In genomic region chr11:88459946-88460736, GRCm38 (mm10) we compare ENCODE assay signal across 10 mouse cellular contexts.
DNase-seq lines count a peak whose midpoint lies in the region; ATAC-seq and TF ChIP-seq lines count a peak whose summit lies in the region.
"Had no signal": no experiment of that assay in that cellular context is flagged by ENCODE, and none has a peak within 500 bp of the region (broad histone marks: within the 10 kb centered on the region; RNA-seq: fewer than 3 reads in every experiment).

No protein-coding gene starts in this region.

- H3K9ac ChIP-seq in liver, adult 2 months (ENCODE audit: low read depth, low read length) = no peak overlapping the region
- H3K9ac ChIP-seq in liver, embryonic 12.5 days = no peak overlapping the region
- no peak overlapping the region for H3K9ac ChIP-seq in limb, embryonic 11.5 days (ENCODE audit: low read length)
- H3K9ac ChIP-seq: limb, embryonic 13.5 days had no signal

- TF ChIP-seq CTCF in liver, adult 2 months (IDR thresholded peaks at IDR 0.05; ENCODE audit: low read depth, low read length) = no peak

- intact Hi-C loops in heart, postnatal 10 days (cut with DNase I) = no loop called here
- intact Hi-C loops in left cerebral cortex, postnatal 10 days (cut with DNase I) = no loop called here

- DNase-seq in liver, adult 2 months (ENCODE audit: extremely low read depth, low read depth, low spot score) = peak; percentile 49
- peak; percentile 45 to 49 for DNase-seq in heart, postnatal 10 days
- peak; percentile 47 for DNase-seq in limb, embryonic 11.5 days (ENCODE audit: low spot score)
- DNase-seq in retina, embryonic 14.5 days (ENCODE audit: low spot score) = peak; percentile 63
- no peak for DNase-seq in frontal cortex, postnatal 10 days (ENCODE audit: low spot score in 2 of 2)
- DNase-seq in right cerebral cortex, postnatal 10 days (ENCODE audit: low spot score in 2 of 2) = no peak
- no peak for DNase-seq in left cerebral cortex, postnatal 10 days (ENCODE audit: extremely low spot score in 1 of 2, low spot score in 2 of 2)

- H3K27ac ChIP-seq in liver, adult 2 months (replicated peaks; ENCODE audit: insufficient read depth, low read depth, low read length) = peak overlapping the region; percentile 34
- no peak overlapping the region for H3K27ac ChIP-seq in liver, embryonic 12.5 days
- H3K27ac ChIP-seq in limb, embryonic 11.5 days (replicated peaks; ENCODE audit: low read depth, low read length) = no peak overlapping the region; the same call in 1 of the 2 replicates
- H3K27ac ChIP-seq: limb, embryonic 13.5 days had no signal

- no peaks in the 10 kb centered on the region for H3K27me3 ChIP-seq in liver, adult 2 months (ENCODE audit: control insufficient read depth, insufficient read depth, low read length)
- no peaks in the 10 kb centered on the region for H3K27me3 ChIP-seq in liver, embryonic 12.5 days (replicated peaks)
- H3K27me3 ChIP-seq in limb, embryonic 11.5 days (ENCODE audit: control insufficient read depth, insufficient read depth, low read length) = no peaks in the 10 kb centered on the region
- H3K27me3 ChIP-seq: CH12.LX; limb, embryonic 13.5 days had no signal

- no peak overlapping the region for H3K4me3 ChIP-seq in liver, adult 2 months (ENCODE audit: insufficient read depth, low read depth, low read length)
- H3K4me3 ChIP-seq in liver, embryonic 12.5 days = no peak overlapping the region
- H3K4me3 ChIP-seq in limb, embryonic 11.5 days (ENCODE audit: low read depth, low read length) = no peak overlapping the region
- H3K4me3 ChIP-seq: limb, embryonic 13.5 days had no signal

- no peaks in the 10 kb centered on the region for H3K9me3 ChIP-seq in liver, embryonic 12.5 days (replicated peaks)
- no peaks in the 10 kb centered on the region for H3K9me3 ChIP-seq in limb, embryonic 11.5 days (ENCODE audit: control insufficient read depth, low read length)
- H3K9me3 ChIP-seq: limb, embryonic 13.5 days had no signal

- 78% methylated on average over 19 of the region's 19 CpGs for WGBS in liver, adult 2 months
- WGBS in liver, embryonic 12.5 days (ENCODE audit: insufficient replicate concordance) = 68% methylated on average over 19 of the region's 19 CpGs
- WGBS in limb, embryonic 11.5 days = 21% methylated on average over 19 of the region's 19 CpGs

- ATAC-seq in liver, embryonic 12.5 days = no peak
- ATAC-seq in limb, embryonic 11.5 days (ENCODE audit: insufficient number of reproducible peaks, low FRiP score, low TSS enrichment, low read depth) = no peak

- H3K4me2 ChIP-seq in liver, embryonic 12.5 days = no peak overlapping the region
- H3K4me2 ChIP-seq in limb, embryonic 11.5 days (ENCODE audit: low read depth, severe bottlenecking) = no peak overlapping the region
- H3K4me2 ChIP-seq: limb, embryonic 13.5 days had no signal

- no peak for TF ChIP-seq POLR2A in liver, adult 2 months (IDR thresholded peaks at IDR 0.05; ENCODE audit: extremely low read depth, insufficient read depth, low read length)

- H3K4me1 ChIP-seq in liver, adult 2 months (ENCODE audit: control insufficient read depth, insufficient read depth, low read length) = 0 out of 2 replicates have a peak, but pooled peaks cover 1% of the 10 kb centered on the region
- H3K4me1 ChIP-seq in liver, embryonic 12.5 days = peaks cover 13% of the 10 kb centered on the region
- peaks cover 38% of the 10 kb centered on the region for H3K4me1 ChIP-seq in limb, embryonic 11.5 days (ENCODE audit: control insufficient read depth, insufficient read depth, low read length)

- H3K36me3 ChIP-seq in liver, adult 2 months (ENCODE audit: control insufficient read depth, insufficient read depth, low read length) = no peaks in the 10 kb centered on the region
- no peaks in the 10 kb centered on the region for H3K36me3 ChIP-seq in liver, embryonic 12.5 days
- no peaks in the 10 kb centered on the region; the same call in 1 of the 2 replicates for H3K36me3 ChIP-seq in limb, embryonic 11.5 days (ENCODE audit: control insufficient read depth, insufficient read depth, low read length)

- no peaks in the 10 kb centered on the region for H3K79me2 ChIP-seq in liver, adult 2 months (ENCODE audit: control insufficient read depth, insufficient read depth, low read length)

Comparison
In these comparisons a context has a peak if more than half of its experiments do, and no peak if none do; other contexts are left out.
1. DNase-seq: peak in liver, adult 2 months (single experiment), heart, postnatal 10 days (2 of 2), limb, embryonic 11.5 days (single experiment) and retina, embryonic 14.5 days (single experiment); none in frontal cortex, postnatal 10 days (0 of 2), right cerebral cortex, postnatal 10 days (0 of 2) and left cerebral cortex, postnatal 10 days (0 of 2).